Mouse (Mus musculus) cerebral cortex, adult 2 months (tissue): ENCODE results near the gene Ncoa3.

ENCODE experiments used
- WGBS: fragments of 180-500 bp; shearing (Covaris S2); methylation state at CpG from one replicate; pipeline ENCODE4 v1.1.7; 2018; 5-methylcytosine and 5-hydroxymethylcytosine counted together

Ncoa3 gene

DNA sequence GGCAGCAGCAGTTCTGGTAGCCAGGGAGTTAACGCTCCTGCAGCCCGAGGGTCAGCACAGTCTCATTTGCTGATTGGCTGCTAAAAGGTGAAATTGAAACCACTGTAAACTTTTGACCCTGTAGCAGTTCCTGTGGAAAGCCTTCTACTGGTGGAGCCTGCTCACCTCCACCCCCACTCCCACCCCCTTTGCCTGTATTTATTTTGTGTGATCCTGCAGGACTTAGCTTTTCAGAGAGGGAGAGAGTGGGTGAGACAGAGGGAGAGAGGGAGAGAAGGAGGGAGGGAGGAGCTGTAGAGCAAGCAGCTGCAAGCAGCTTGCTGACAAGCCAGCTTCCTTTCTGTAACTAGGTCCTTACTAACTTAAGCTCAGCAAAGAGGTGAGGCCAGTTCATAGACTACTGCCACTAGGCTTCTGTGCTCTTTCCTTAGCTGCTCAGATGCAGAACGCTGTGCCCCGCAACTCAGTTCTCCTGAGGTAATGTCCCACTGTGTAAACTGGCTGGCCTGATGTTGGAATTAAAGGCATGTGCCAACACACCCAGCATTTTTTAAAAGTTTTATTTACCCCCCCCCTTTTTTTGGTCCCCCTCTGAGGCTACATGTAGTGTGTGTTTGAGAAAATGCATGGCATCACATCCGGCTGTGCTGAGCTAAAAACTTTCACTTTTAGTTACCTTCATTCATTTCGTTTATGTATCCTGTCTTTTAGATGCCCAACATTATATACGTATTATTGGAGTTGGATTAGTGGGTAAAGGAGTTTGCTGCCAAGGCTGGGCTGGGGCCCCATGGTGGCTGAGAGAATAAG is 38.9 kb downstream of the Ncoa3 start:
- WGBS, result 26% methylated on average over 7 of the region's 7 CpGs

DNA sequence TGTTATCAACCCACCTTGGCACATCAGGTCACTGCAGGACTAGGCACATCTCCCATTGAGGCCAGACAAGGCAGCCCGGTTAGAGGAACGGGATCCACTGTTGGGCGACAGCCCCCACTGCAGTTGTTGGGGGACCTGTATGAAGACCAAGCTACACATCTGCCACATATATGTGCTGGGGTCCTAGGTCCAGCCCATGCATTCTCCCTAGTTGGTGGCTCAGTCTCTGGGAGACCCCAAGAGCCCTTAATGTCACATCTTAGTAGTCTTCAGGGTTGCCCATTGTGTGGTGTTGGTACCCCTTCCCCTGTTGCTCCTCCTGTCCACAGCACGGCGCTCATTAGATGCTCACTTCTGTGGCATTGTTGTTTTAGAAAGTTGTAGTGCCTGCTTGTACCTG is 40.2 kb downstream of the Ncoa3 start:
- WGBS, result 94% methylated on average over 5 of the region's 5 CpGs

DNA sequence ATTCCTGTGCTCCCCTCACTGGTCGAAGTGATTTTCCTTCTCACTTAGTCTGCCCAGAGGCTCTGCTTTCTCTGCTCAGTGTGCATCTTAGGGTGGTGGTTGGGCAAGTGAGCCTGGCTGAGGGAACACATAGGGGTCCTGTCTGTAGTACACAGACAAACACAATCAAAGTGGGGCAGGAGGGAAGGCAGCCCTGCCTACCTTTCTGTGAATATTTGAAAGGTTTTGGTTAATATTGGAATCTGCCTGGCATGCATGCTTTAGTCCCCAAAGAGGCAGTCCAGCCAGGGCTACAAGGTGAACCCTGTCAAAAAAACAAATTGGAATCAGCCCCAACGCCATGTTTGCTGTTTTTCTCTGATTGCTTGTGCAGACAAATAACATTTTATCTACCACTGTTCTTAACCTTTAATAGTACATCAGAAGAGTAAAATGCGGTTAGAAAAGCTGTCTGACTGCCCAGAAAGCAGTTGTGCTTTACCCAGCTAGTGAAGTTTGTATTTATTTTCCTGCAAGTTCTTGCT is 42.6 kb downstream of the Ncoa3 start:
- 60% methylated on average over 3 of the region's 3 CpGs for WGBS

DNA sequence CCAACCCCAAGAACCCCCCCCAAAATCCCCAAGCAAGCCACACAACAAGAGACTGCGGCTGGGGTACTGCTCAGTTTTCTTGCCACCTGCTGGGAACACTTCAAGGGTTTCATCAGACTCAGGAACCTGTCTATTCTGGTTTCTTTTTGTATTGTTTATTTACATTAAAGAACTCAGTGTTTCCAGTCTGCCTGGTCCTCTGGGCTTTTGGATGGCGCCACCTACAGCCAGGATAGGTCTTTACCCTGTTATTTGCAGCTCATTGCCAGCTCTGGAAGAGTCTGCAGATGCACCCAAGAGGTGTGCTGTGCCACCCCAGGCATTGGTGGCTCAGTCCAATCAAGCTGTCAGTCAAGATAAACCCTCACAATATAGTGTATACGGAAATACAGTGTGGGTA is 43.3 kb downstream of the Ncoa3 start:
- WGBS, result 54% methylated on average over 3 of the region's 3 CpGs

- 92% methylated on average over 4 of the region's 4 CpGs for WGBS
These were observed 47.2 kb downstream of the Ncoa3 start for GRCm38 (mm10) chr2:166039681-166040080.

- 91% methylated on average over 1 of the region's 1 CpGs for WGBS
These were observed 50.1 kb downstream of the Ncoa3 start for GRCm38 (mm10) chr2:166042542-166042941.

- 31% methylated on average over 2 of the region's 2 CpGs for WGBS
These were observed 52.6 kb downstream of the Ncoa3 start for GRCm38 (mm10) chr2:166045006-166045405.

- WGBS, result 32% methylated on average over 10 of the region's 10 CpGs
These were observed 53.4 kb downstream of the Ncoa3 start for GRCm38 (mm10) chr2:166045549-166046501.

- 94% methylated on average over 4 of the region's 4 CpGs for WGBS
These were observed 55.5 kb downstream of the Ncoa3 start for GRCm38 (mm10) chr2:166047931-166048330.

DNA sequence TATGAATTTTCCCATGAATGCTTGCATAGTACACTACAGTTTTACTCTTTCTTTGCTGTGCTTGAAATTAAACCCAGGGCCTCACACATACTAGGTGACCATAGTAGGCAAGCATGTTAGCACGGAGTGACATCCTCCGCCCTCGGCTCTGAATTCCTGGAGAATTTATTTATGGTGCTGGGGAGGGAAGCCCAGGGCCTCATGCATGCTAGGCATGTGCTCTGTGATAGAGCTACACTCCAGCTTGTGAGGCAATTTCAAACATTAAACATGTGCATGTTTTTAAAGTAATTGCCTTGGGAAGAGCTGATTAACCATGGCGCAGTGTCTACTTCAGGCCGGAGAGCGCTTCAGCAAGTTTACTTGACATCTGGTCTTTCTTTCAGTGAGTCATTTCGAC is 56.4 kb downstream of the Ncoa3 start:
- 61% methylated on average over 7 of the region's 7 CpGs for WGBS

GRCm38 (mm10) chr2:166051421-166051820 is 59.0 kb downstream of the Ncoa3 start:
- 91% methylated on average over 17 of the region's 17 CpGs for WGBS

GRCm38 (mm10) chr2:166051966-166052365 is 59.5 kb downstream of the Ncoa3 start:
- 51% methylated on average over 7 of the region's 7 CpGs for WGBS

DNA sequence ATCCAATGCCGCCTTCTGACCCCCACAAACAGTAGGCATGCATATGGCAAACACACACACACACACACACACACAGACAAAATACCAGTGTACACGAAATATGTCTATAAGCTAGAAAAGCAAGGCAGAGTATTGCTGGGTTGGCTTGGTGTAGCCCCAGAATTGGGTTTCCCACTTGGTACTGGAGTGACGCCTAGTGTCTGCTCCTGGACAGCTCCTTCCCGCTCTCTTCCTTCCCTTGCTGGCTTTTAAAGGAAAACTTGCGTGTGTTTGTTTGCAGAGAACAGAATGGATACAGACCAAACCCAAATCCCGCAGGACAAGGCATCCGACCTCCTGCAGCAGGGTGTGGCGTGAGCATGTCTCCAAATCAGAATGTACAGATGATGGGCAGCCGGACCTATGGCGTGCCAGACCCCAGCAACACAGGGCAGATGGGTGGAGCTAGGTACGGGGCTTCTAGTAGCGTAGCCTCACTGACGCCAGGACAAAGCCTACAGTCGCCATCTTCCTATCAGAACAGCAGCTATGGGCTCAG is 61.6 kb downstream of the Ncoa3 start:
- WGBS, result 92% methylated on average over 14 of the region's 14 CpGs

DNA sequence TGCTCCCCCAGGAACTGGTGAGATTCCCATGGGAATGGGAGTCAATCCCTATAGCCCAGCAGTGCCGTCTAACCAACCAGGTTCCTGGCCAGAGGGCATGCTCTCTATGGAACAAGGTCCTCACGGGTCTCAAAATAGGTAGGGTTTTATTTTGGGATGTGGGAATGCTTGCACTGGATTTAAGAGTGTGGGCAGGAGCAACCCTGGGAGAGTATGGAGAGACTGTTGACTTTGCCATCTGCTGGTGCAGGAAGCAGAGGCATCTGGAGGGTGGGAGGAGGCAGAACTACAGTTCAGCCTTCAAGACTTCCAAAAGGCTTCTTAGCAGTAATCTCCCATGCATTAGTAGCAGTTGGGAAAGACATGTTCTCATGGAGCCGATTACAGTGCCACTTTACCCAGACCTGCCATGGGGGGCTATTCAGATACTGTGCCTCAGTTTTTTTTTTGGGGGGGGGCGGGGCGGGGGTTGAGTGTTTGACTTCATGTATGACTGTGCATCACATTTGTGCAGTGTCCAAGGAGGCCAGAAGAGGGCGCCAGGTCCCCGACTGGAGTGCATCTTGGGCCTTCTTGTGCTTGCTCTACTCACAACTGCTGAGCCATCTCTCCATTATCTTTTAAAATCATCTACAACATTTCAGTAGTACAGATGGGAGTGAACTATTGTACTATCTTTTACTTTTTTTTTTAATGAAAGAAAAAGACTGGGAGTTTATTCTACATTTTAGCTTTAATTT is 67.4 kb downstream of the Ncoa3 start:
- 63% methylated on average over 7 of the region's 7 CpGs for WGBS

DNA sequence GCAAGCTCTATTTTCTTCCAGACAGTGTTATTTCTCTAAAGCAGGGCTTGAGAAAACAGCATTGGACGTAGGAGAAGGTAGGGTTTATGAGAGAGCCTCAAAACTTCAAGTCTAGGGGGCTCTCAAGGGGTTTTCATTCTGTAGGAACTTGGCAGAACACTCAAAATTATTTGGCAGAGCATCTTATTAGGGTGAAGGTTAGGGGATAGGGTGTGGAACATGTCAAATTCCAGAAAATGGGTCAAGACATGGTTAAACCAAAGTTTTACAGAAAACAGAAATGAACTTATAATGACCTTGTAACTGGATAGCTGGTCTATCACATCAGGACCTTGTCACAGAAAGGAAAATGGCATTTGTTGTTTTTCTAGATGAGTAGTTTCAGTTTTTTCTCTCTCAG is 69.6 kb downstream of the Ncoa3 start:
- 84% methylated on average over 1 of the region's 1 CpGs for WGBS

DNA sequence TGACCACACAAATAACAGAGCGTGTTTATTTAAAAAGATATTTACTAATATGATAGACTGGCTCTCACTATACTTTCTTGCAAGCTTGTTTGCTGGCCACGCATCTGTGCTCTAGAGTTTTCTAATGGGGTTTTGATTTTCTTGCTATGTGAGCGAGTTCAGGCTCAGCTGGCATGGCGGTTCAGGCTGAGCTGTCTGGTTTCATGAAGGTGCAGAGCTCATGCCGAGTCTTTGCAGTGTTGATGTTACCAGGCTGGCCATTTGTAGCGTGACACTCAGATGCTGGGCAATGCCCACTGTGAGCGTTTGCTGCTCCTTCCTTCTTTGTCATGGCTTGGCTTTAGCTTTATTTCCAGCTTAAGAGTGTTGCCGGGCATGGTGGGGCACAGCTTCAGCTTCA is 70.0 kb downstream of the Ncoa3 start:
- 82% methylated on average over 8 of the region's 8 CpGs for WGBS

DNA sequence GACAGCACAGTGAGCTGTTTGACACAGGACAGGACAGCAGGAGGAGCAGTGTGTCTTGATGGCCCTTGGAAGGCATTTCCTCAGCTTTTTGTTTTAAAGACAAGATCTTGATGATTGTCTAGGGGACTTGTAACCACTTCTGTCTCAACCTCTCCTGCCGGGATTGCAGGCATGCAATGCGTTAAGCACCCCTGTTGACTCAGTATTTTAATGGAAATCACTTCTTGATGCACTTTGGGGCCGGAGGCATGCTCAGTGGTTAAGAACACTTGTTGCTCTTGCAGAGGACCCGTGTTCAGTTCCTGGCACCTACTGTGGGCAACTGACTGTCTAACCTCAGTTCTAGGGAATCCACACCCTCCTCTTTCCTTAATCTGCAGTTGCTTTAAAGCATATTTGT is 74.0 kb downstream of the Ncoa3 start:
- 86% methylated on average over 4 of the region's 4 CpGs for WGBS

DNA sequence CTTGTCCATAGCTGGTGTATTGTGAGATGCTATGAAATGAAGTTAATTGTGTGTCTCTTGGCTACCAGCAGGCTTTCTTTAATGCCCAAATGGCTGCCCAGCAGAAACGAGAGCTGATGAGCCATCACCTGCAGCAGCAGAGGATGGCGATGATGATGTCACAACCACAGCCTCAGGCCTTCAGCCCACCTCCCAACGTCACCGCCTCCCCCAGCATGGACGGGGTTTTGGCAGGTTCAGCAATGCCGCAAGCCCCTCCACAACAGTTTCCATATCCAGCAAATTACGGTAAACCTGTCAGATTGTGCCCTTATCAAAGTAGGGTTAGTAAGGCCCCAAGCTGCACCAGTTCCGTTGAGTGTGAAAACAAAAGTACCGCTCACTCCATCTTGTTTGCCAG is 75.8 kb downstream of the Ncoa3 start:
- WGBS, result 78% methylated on average over 9 of the region's 9 CpGs

DNA sequence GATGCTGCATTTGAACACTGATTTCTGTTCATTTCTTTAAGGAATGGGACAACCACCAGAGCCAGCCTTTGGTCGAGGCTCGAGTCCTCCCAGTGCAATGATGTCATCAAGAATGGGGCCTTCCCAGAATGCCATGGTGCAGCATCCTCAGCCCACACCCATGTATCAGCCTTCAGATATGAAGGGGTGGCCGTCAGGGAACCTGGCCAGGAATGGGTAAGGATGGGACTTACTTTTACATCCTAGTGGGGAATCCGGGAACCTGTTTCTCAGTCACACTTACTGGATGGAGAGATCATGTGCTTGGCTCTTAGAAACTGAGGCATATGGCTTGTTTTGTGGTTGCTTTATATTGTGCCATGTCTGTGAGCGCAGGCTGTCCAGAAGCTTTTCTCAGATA is 76.7 kb downstream of the Ncoa3 start:
- 51% methylated on average over 5 of the region's 5 CpGs for WGBS

GRCm38 (mm10) chr2:166069738-166070137 is 77.3 kb downstream of the Ncoa3 start:
- 91% methylated on average over 7 of the region's 7 CpGs for WGBS

GRCm38 (mm10) chr2:166071481-166071880 is 79.0 kb downstream of the Ncoa3 start:
- 72% methylated on average over 5 of the region's 5 CpGs for WGBS

DNA sequence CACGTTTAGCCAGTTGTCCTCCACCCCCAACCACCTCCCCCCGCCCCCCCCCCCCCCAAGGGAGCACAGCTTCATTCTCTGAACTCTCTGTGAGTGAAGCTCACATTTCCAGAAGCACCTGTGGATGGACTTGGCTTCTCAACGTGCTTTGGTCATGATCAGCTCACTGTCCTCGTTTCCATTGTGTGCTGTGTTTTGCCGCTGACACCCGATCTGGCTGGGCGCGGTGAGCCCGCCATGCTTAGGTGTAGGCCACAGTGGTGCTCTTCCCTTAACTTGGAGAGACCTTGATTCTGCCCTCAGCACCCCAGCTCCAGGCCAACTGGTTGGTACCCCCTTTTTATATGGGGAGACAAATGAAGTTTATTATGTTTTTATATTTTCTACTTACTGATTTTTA is 79.5 kb downstream of the Ncoa3 start:
- 72% methylated on average over 9 of the region's 9 CpGs for WGBS
